Mouse (Mus musculus): ENCODE measurements around the gene Fhad1.
"Not testable (repeated sequence)": the region's sequence is repeated elsewhere in the genome, so short reads cannot be mapped to it uniquely, and the experiment has no call there.

Gene Fhad1

GRCm38 (mm10) chr4:142044452-142044851 is 29.6 kb upstream of the Fhad1 start:
- in situ Hi-C loops (cut with MboI, MseI): no loop called here

GRCm38 (mm10) chr4:142039662-142040353 is 24.9 kb upstream of the Fhad1 start:
- in situ Hi-C loops (cut with MboI, MseI): no loop called here

GRCm38 (mm10) chr4:142037897-142038296 is 23.0 kb upstream of the Fhad1 start:
- in situ Hi-C loops (cut with MboI, MseI): no loop called here

GRCm38 (mm10) chr4:142028533-142028932 is 13.7 kb upstream of the Fhad1 start:
- in situ Hi-C loops (cut with MboI, MseI): no loop called here

GRCm38 (mm10) chr4:142026965-142027364 is 12.1 kb upstream of the Fhad1 start:
- in situ Hi-C loops (cut with MboI, MseI): no loop called here

GRCm38 (mm10) chr4:142024536-142024935 is 9.7 kb upstream of the Fhad1 start:
- in situ Hi-C loops (cut with MboI, MseI): no loop called here

GRCm38 (mm10) chr4:142023166-142023565 is 8.3 kb upstream of the Fhad1 start:
- in situ Hi-C loops (cut with MboI, MseI): no loop called here

- in situ Hi-C loops (cut with MboI, MseI): no loop called here
These were observed 2.8 kb upstream of the Fhad1 start for GRCm38 (mm10) chr4:142017686-142018085.

GRCm38 (mm10) chr4:142011236-142011635 is 3.6 kb downstream of the Fhad1 start:
- in situ Hi-C loops (cut with MboI, MseI): loop anchor here in 1 of 2 experiments (5.0 kb wide), 1 partner anchor 71 kb away; the partner anchor contains the start of gene Tmem51

- in situ Hi-C loops (cut with MboI, MseI): loop anchor here in 1 of 2 experiments (5.0 kb wide), 1 partner anchor 72 kb away; the partner anchor contains the start of gene Tmem51
These were observed 4.4 kb downstream of the Fhad1 start for GRCm38 (mm10) chr4:142010441-142010840.

GRCm38 (mm10) chr4:142008206-142008605 is 6.7 kb downstream of the Fhad1 start:
- in situ Hi-C loops (cut with MboI, MseI): loop anchor here in 1 of 2 experiments (5.0 kb wide), 1 partner anchor 89 kb away; no protein-coding TSS in a partner anchor

GRCm38 (mm10) chr4:142000581-142000980 is 14.3 kb downstream of the Fhad1 start:
- in situ Hi-C loops (cut with MboI, MseI): no loop called here

- in situ Hi-C loops (cut with MboI, MseI): no loop called here
These were observed 15.3 kb downstream of the Fhad1 start for GRCm38 (mm10) chr4:141999494-142000074.

- in situ Hi-C loops (cut with MboI, MseI): no loop called here
These were observed 16.5 kb downstream of the Fhad1 start for GRCm38 (mm10) chr4:141998282-141998821.

- in situ Hi-C loops (cut with MboI, MseI): no loop called here
These were observed 18.0 kb downstream of the Fhad1 start for GRCm38 (mm10) chr4:141996880-141997279.

- in situ Hi-C loops (cut with MboI, MseI): no loop called here
These were observed 18.8 kb downstream of the Fhad1 start for GRCm38 (mm10) chr4:141996086-141996485.

GRCm38 (mm10) chr4:141994062-141994471 is 20.8 kb downstream of the Fhad1 start:
- in situ Hi-C loops (cut with MboI, MseI): not testable (repeated sequence)

- in situ Hi-C loops (cut with MboI, MseI): no loop called here
These were observed 21.4 kb downstream of the Fhad1 start for GRCm38 (mm10) chr4:141993347-141994061.

GRCm38 (mm10) chr4:141992530-141993204 is 22.2 kb downstream of the Fhad1 start:
- in situ Hi-C loops (cut with MboI, MseI): no loop called here

- in situ Hi-C loops (cut with MboI, MseI): loop anchor here in 1 of 2 experiments (10.0 kb wide), 1 partner anchor 367 kb away; no protein-coding TSS in a partner anchor
These were observed 26.7 kb downstream of the Fhad1 start for GRCm38 (mm10) chr4:141988178-141988577.

- in situ Hi-C loops (cut with MboI, MseI): loop anchor here in 1 of 2 experiments (10.0 kb wide), 1 partner anchor 371 kb away; no protein-coding TSS in a partner anchor
These were observed 31.2 kb downstream of the Fhad1 start for GRCm38 (mm10) chr4:141983689-141984088.

All from T-helper 17 cell (primary cell).